Mouse (Mus musculus): ENCODE results near the gene Cdipt. TPM values are rescaled to one million over a fixed set of nuclear protein-coding genes. Genes with fewer than 3 reads are reported as not detected.

Gene Cdipt
- polyA plus RNA-seq, 1 experiment from 2014 or later: 103 TPM

GRCm38 (mm10) chr7:127016971-127017949 lies 41.5 kb downstream of the Cdipt start, which contains the start of gene Pagr1a:
Pagr1a (minus strand) TSS chr7:127017352.
- Histone ChIP-seq H3K4me3 (peak within 1 kb of the TSS; percentile 90), H3K27me3 (ENCODE audit: insufficient read depth, poor library complexity, severe bottlenecking) (no peaks in the 10 kb centered on the region), H3K9me3 (no peaks in the 10 kb centered on the region), H3K27ac (peak within 1 kb of the TSS; percentile 98), H3K4me1 (replicated peaks) (peaks cover 81% of the 10 kb centered on the region), H3K36me3 (peaks cover 47% of the 10 kb centered on the region)
- DNase-seq (ENCODE audit: low spot score): peak; percentile 99
- WGBS: 5% methylated on average over 39 of the region's 39 CpGs

- Histone ChIP-seq H3K27me3 (ENCODE audit: insufficient read depth, poor library complexity, severe bottlenecking) (no peaks in the 10 kb centered on the region), H3K36me3 (peaks cover 47% of the 10 kb centered on the region), H3K4me3 (peak overlapping the region; percentile 90; the same call in 1 of the 2 replicates), H3K27ac (peak overlapping the region; percentile 98), H3K4me1 (replicated peaks) (peaks cover 88% of the 10 kb centered on the region), H3K9me3 (no peaks in the 10 kb centered on the region)
- WGBS: 54% methylated on average over 6 of the region's 6 CpGs
- no peak for DNase-seq (ENCODE audit: low spot score)
Measured at GRCm38 (mm10) chr7:127017950-127018345, 42.2 kb downstream of the Cdipt start.

- Histone ChIP-seq H3K4me3 (peak overlapping the region; percentile 90; the same call in 1 of the 2 replicates), H3K4me1 (replicated peaks) (peaks cover 91% of the 10 kb centered on the region)
Measured at GRCm38 (mm10) chr7:127018416-127019305, 42.9 kb downstream of the Cdipt start.

DNA sequence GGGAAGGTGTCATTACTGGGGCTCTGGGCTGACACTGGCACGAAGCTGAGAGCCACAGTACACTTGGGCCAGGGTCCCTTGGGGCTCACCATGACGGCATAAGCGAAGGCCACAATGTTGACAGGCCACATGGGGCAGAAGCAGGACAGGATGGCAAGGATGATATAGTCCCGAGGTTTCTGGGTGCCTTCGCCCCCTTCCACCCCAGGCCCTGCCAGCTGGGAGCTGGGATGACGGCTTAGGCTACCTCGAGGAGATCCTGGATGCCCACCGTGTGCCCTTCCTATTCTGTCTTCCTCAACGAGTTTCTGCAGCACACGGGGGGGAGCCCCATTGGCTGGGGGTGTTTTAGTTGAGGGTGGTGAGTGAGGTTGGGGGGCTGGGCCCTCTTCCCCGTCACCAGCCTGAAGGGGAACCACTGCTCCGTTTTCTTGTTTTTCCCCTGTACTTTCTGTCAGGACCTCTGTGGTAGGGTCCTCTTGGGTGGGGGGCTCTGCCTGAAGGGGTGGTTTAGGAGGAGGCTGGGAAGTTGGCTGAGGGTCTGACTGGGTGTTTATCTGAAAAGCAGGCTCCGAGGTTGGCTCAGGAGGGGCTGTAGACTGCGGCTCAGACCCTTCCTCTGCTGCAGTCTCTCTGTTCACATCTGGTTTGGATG lies 43.7 kb downstream of the Cdipt start:
- 77% methylated on average over 14 of the region's 14 CpGs for WGBS
- H3K9me3 ChIP-seq: no peaks in the 10 kb centered on the region
- H3K4me1 ChIP-seq (replicated peaks): peaks cover 93% of the 10 kb centered on the region
- peak overlapping the region; percentile 98 for H3K27ac ChIP-seq
- no peaks in the 10 kb centered on the region for H3K27me3 ChIP-seq (ENCODE audit: insufficient read depth, poor library complexity, severe bottlenecking)
- no peak for DNase-seq (ENCODE audit: low spot score)
- peak overlapping the region; percentile 90; the same call in 1 of the 2 replicates for H3K4me3 ChIP-seq
- peaks cover 47% of the 10 kb centered on the region for H3K36me3 ChIP-seq

More at GRCm38 (mm10) chr7:127018416-127019305, 42.9 kb downstream of the Cdipt start:
- Histone ChIP-seq H3K9me3 (no peaks in the 10 kb centered on the region), H3K36me3 (peaks cover 47% of the 10 kb centered on the region), H3K27me3 (ENCODE audit: insufficient read depth, poor library complexity, severe bottlenecking) (no peaks in the 10 kb centered on the region), H3K27ac (peak overlapping the region; percentile 98)
- WGBS: 80% methylated on average over 15 of the region's 15 CpGs
- no peak for DNase-seq (ENCODE audit: low spot score)

DNA sequence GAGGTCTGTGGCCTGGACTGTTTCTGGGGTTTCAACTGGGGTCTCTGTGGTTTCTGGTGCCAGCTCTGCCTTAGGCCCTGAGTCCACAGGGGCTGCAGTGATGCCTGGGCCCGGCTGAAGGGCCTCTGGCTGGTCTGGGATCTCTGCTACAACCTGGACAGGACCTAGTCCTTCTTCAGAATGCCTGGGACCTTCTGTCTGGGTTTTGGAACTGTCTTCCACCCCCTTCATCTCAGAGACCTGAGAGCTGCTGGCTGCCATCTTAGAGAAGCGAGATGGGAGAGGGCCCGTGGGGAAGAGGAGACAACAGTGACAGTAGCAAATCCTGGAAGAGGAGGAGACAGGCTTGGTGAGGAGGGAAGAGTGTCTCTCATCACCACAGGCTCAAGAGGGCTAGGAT lies 44.3 kb downstream of the Cdipt start:
- peaks cover 47% of the 10 kb centered on the region for H3K36me3 ChIP-seq
- H3K27me3 ChIP-seq (ENCODE audit: insufficient read depth, poor library complexity, severe bottlenecking): no peaks in the 10 kb centered on the region
- H3K4me3 ChIP-seq: peak overlapping the region; percentile 90
- peak overlapping the region; percentile 86 for H3K27ac ChIP-seq
- DNase-seq (ENCODE audit: low spot score): no peak
- WGBS: 62% methylated on average over 3 of the region's 3 CpGs
- H3K9me3 ChIP-seq: no peaks in the 10 kb centered on the region
- peaks cover 93% of the 10 kb centered on the region for H3K4me1 ChIP-seq (replicated peaks)

- H3K27me3 ChIP-seq (ENCODE audit: insufficient read depth, poor library complexity, severe bottlenecking): no peaks in the 10 kb centered on the region
- DNase-seq (ENCODE audit: low spot score): no peak
- H3K36me3 ChIP-seq: peaks cover 47% of the 10 kb centered on the region
- no peaks in the 10 kb centered on the region for H3K9me3 ChIP-seq
- peaks cover 93% of the 10 kb centered on the region for H3K4me1 ChIP-seq (replicated peaks)
- peak overlapping the region; percentile 86 for H3K27ac ChIP-seq
- WGBS: 32% methylated on average over 5 of the region's 5 CpGs
- peak overlapping the region; percentile 90 for H3K4me3 ChIP-seq
Measured at GRCm38 (mm10) chr7:127020491-127020890, 44.8 kb downstream of the Cdipt start.

DNA sequence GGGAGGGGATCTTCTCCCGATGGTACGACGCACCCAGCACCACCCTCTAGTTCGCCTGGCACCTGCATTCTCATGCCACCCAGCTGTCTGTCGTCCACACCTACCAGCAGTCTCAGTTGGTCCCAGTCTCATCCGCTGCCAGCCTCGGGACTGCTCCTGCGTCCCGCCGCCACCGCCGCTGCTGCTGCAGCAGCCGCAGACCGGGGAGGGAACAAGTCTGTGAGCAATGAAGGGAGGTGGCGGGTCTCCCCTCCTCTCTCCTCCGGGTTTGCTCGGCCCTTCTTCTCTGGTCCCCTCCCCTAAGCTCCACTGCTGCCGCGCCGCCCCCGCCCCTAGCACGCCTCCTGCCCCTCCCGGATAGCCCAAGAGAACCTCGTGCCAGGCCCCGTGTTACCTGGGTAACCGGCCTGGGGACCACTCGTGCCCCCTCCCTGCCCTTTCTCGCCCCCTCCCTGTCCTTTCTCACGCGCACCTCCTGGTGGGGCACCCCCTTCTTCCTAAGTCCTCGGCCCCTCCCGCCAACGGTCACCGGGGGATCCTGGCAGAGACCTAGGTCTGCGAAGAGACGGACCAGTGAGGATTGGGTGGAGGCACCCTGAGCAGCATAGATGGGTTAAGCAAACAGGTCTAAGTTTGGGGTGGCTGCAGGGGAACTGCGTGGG lies 45.3 kb downstream of the Cdipt start, which contains the start of the genes Gm42742 and Prrt2:
TSS of gene Gm42742 (minus strand) at position 197 of the 662 bp plus-strand sequence.
TSS of gene Prrt2 (minus strand) at position 311 of the 662 bp plus-strand sequence.
- Histone ChIP-seq H3K4me3 (peak within 1 kb of the TSS; percentile 90), H3K27me3 (ENCODE audit: insufficient read depth, poor library complexity, severe bottlenecking) (no peaks in the 10 kb centered on the region), H3K9me3 (no peaks in the 10 kb centered on the region), H3K27ac (peak within 1 kb of the TSS; percentile 86), H3K4me1 (replicated peaks) (peaks cover 88% of the 10 kb centered on the region), H3K36me3 (peaks cover 43% of the 10 kb centered on the region)
- DNase-seq (ENCODE audit: low spot score): peak; percentile 68
- under 1% methylated on average over 37 of the region's 37 CpGs for WGBS

DNA sequence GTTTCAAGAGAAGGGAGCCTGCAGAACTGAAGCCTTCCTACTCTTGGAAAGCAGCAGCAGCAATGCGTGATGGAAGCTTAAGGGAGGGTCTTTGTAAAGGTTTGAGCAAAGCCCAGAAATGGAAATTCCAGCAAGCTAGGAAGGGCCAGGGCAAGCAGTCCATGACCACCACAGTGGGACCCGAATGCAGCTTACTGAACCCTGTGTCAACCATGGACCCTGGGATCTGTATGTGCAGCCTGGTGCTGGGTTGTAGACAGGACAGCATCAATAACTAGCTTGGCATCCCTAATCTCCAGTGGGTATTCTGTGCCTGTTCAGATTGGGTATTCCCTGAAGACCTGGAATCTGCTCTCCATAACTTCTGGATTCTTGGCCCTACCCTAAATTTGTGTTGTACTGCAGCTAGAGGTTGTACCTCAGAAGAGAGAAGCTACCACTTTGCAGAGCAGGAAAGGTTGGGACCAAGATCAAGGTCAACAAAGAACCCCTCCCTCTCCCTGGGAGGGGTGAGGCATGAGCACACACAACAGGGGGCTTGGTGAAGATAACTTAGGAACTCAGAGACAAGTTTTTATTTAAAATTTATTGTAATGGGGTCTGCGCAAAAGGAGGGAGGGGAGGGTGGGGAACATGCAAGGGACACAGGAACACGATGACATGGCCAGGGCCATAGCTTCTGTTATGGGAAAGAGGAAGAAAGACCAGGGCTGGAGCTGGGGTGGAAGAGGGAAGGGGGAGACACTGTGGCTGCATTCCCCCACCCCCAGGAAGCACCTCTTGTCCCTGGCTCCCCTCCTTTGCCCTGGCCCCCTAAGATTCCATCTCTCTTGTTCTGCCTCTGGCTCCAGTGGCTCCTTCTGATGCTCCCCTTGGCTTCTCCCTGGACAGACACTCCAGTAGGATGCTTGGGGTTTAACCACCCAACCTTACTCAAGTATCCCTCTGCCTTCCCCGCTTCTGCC lies 46.1 kb downstream of the Cdipt start:
- Histone ChIP-seq H3K27me3 (ENCODE audit: insufficient read depth, poor library complexity, severe bottlenecking) (no peaks in the 10 kb centered on the region), H3K27ac (peak overlapping the region; percentile 86), H3K4me3 (peak overlapping the region; percentile 90), H3K4me1 (replicated peaks) (peaks cover 80% of the 10 kb centered on the region), H3K9me3 (no peaks in the 10 kb centered on the region), H3K36me3 (peaks cover 43% of the 10 kb centered on the region)
- DNase-seq (ENCODE audit: low spot score): no peak
- 39% methylated on average over 5 of the region's 5 CpGs for WGBS

DNA sequence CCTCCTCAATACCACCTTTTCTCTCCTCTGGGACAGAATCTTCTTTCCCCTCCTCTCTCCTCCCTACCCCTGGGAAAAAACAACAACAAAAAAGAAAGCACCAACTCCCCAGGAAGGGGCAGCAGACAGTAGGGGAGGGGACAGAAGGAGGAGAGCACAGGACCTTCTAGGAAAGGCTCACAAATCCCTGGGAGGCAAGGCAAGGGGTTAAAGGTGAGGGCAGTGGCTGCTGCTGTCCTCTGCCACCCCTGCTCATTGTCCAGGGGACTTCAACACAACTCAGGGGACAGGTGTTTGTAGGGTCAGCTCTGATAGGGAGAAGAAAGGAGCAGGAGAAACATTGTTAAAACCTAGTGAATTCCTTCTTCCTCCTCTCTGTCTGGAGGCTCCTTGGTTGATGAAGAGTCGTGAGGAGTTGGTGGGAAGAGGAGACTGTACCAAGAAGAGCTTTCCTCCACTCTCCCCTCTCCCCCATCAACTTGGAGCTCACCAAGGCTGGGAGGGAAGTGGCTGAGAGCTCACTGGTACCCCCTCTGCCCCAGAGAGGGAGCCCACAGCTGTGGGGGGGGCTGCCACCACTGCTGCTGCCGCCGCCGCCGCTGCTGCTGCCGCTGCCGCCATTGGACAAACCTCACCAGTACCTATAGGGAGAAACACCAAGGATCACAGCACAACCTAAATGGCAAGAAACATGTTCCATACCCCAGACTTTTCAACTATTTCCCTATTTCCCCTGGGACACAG lies 47.0 kb downstream of the Cdipt start:
- no peaks in the 10 kb centered on the region for H3K27me3 ChIP-seq (ENCODE audit: insufficient read depth, poor library complexity, severe bottlenecking)
- 77% methylated on average over 7 of the region's 7 CpGs for WGBS
- H3K4me1 ChIP-seq (replicated peaks): peaks cover 84% of the 10 kb centered on the region
- H3K4me3 ChIP-seq: peak overlapping the region; percentile 90
- DNase-seq (ENCODE audit: low spot score): no peak
- peak overlapping the region; percentile 100 for H3K27ac ChIP-seq
- H3K9me3 ChIP-seq: no peaks in the 10 kb centered on the region
- peaks cover 46% of the 10 kb centered on the region for H3K36me3 ChIP-seq

- WGBS: 79% methylated on average over 13 of the region's 13 CpGs
- Histone ChIP-seq H3K36me3 (peaks cover 51% of the 10 kb centered on the region), H3K4me1 (replicated peaks) (peaks cover 84% of the 10 kb centered on the region), H3K27me3 (ENCODE audit: insufficient read depth, poor library complexity, severe bottlenecking) (no peaks in the 10 kb centered on the region), H3K27ac (peak overlapping the region; percentile 100), H3K4me3 (peak overlapping the region; percentile 90), H3K9me3 (no peaks in the 10 kb centered on the region)
- no peak for DNase-seq (ENCODE audit: low spot score)
Measured at GRCm38 (mm10) chr7:127023272-127023691, 47.6 kb downstream of the Cdipt start.
